Mouse (Mus musculus) embryonic facial prominence, embryonic 13.5 days (tissue): ENCODE measurements around the gene Tdrd12. TPM values are rescaled to one million over a fixed set of nuclear protein-coding genes. Genes with fewer than 3 reads are reported as not detected.

Experiments used
- ATAC-seq: fragments of 200-750 bp; cut with Nextera tagmentation; 2 replicates; pipeline ENCODE4 v1.8.0; 2017; ENCODE audit warnings: low read depth; ENCODE audit not compliant: insufficient number of reproducible peaks, insufficient read depth, low FRiP score, low TSS enrichment
- H3K27ac ChIP-seq: fragments of 300-500 bp; sonication (generic); 2 replicates; pipeline ENCODE4 v1.5.1; 2015; ENCODE audit warnings: moderate library complexity, mild to moderate bottlenecking, inconsistent platforms
- H3K27me3 ChIP-seq: fragments of 300-500 bp; sonication (generic); 2 replicates; pipeline ENCODE4 v1.6.1; 2015; ENCODE audit warnings: mild to moderate bottlenecking, inconsistent platforms
- H3K36me3 ChIP-seq: fragments of 300-500 bp; sonication (generic); 2 replicates; pipeline ENCODE4 v1.6.1; 2015; ENCODE audit warnings: mild to moderate bottlenecking, inconsistent platforms
- H3K4me1 ChIP-seq: fragments of 300-500 bp; sonication (generic); 2 replicates; pipeline ENCODE4 v1.6.1; 2015; ENCODE audit warnings: inconsistent platforms
- H3K4me2 ChIP-seq: fragments of 300-500 bp; sonication (generic); 2 replicates; pipeline ENCODE4 v1.6.1; 2015; ENCODE audit warnings: moderate library complexity, mild to moderate bottlenecking, inconsistent platforms
- H3K4me3 ChIP-seq: fragments of 300-500 bp; sonication (generic); 2 replicates; pipeline ENCODE4 v1.5.1; 2015; ENCODE audit warnings: mild to moderate bottlenecking, inconsistent platforms
- H3K9ac ChIP-seq: fragments of 300-500 bp; sonication (generic); 2 replicates; pipeline ENCODE4 v1.6.1; 2015; ENCODE audit warnings: mild to moderate bottlenecking, inconsistent platforms
- H3K9me3 ChIP-seq: fragments of 300-500 bp; sonication (generic); 2 replicates; pipeline ENCODE4 v1.6.1; 2016; ENCODE audit warnings: inconsistent platforms
- WGBS: fragments of 180-500 bp; shearing (Covaris S2); methylation state at CpG from one replicate; pipeline ENCODE4 v1.1.7; 2015; ENCODE audit warnings: mixed read lengths; 5-methylcytosine and 5-hydroxymethylcytosine counted together
- polyA plus RNA-seq: library from polyadenylated mRNA; unstranded; fragments of >200 nt; fragmentation: Nextera tagmentation; extraction: Ambion mirVana; gene quantifications from 2 replicates; pipeline ENCODE4 v1.2.1, GENCODE M21; 2015

Gene Tdrd12
- polyA plus RNA-seq, 1 experiment from 2014 or later = 0.76 TPM

DNA sequence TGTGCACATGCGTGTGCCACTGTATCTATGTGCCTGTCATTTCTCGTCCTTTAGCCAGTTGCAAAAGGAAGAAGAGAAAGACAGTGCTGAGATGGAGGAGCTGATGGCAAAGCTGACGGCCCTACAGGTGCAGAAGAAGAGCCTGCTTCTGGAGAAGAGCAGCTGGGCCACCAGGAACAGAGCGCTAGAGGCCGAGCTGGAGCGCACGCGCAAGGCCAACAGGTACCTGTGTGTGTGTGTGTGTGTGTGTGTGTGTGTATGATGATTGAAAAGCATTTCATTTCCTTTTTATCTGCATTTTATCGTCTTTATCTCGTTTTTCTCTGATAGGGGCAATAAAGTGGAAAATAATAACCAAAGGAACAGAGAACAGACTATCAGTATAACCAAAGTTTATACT is 109.4 kb downstream of the Tdrd12 start:
- 91% methylated on average over 10 of the region's 10 CpGs for WGBS
- Histone ChIP-seq H3K9me3 (no peaks in the 10 kb centered on the region), H3K4me2 (no peak overlapping the region)

DNA sequence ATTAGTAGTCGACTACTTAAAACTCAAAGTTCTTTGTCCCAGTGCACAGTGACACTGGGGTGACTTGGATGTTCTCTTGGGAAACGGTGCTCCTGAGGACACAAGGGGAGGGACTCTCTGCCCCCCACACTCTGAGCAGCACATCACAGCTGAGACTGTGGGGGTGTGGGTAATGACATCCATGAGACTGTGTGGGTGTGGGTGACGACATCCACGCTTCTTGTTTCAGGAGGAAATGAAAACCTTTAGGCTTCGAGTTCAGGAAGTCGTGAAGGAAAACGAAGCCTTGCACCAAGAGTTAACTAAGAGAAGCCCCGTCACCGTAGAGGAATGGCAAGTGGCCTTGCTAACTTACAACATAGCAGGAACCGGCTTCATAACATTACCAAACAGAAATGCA is 114.5 kb downstream of the Tdrd12 start:
- no peak overlapping the region for H3K9ac ChIP-seq
- no peak for ATAC-seq
- H3K4me1 ChIP-seq = no peaks in the 10 kb centered on the region
- H3K4me2 ChIP-seq = no peak overlapping the region
- H3K36me3 ChIP-seq = peaks cover 86% of the 10 kb centered on the region
- no peaks in the 10 kb centered on the region for H3K27me3 ChIP-seq
- WGBS = 88% methylated on average over 10 of the region's 10 CpGs
- no peak overlapping the region for H3K4me3 ChIP-seq
- H3K9me3 ChIP-seq = no peaks in the 10 kb centered on the region
- no peak overlapping the region for H3K27ac ChIP-seq

More for the DNA sequence above, 109.4 kb downstream of the Tdrd12 start:
- H3K9ac ChIP-seq = no peak overlapping the region
- peaks cover 77% of the 10 kb centered on the region for H3K36me3 ChIP-seq
- H3K27me3 ChIP-seq = no peaks in the 10 kb centered on the region
- no peak for ATAC-seq
- H3K4me1 ChIP-seq = no peaks in the 10 kb centered on the region
- no peak overlapping the region for H3K27ac ChIP-seq
- H3K4me3 ChIP-seq = no peak overlapping the region

Other genes with a start within 250 kb of the Tdrd12 start
- 20.2 and 21.7 TPM in 2 replicates for gene Gpatch1, start 219.3 kb downstream of the Tdrd12 start, polyA plus RNA-seq
- gene Rhpn2, start 203.6 kb downstream of the Tdrd12 start, polyA plus RNA-seq = 4.3 and 5.6 TPM in 2 replicates
- gene Faap24, start 140.9 kb downstream of the Tdrd12 start, polyA plus RNA-seq = 16.1 and 17.4 TPM in 2 replicates
- 52.7 and 54.1 TPM in 2 replicates for gene Cep89, start 140.7 kb downstream of the Tdrd12 start, polyA plus RNA-seq
- 0.27 and 1.2 TPM in 2 replicates for gene Slc7a9, start 88.9 kb downstream of the Tdrd12 start, polyA plus RNA-seq
- gene Nudt19, start 18.6 kb upstream of the Tdrd12 start, polyA plus RNA-seq = 57.4 and 61.9 TPM in 2 replicates
- gene Rgs9bp, start 47.8 kb upstream of the Tdrd12 start, polyA plus RNA-seq = 0.26 and 0.28 TPM in 2 replicates
- 39.0 and 42.3 TPM in 2 replicates for gene Ankrd27, start 48.5 kb upstream of the Tdrd12 start, polyA plus RNA-seq
- 289 and 328 TPM in 2 replicates for gene Pdcd5, start 109.8 kb upstream of the Tdrd12 start, polyA plus RNA-seq
- gene Dpy19l3, start 216.7 kb upstream of the Tdrd12 start, polyA plus RNA-seq = 36.8 and 37.2 TPM in 2 replicates